In the genomic region with DNA sequence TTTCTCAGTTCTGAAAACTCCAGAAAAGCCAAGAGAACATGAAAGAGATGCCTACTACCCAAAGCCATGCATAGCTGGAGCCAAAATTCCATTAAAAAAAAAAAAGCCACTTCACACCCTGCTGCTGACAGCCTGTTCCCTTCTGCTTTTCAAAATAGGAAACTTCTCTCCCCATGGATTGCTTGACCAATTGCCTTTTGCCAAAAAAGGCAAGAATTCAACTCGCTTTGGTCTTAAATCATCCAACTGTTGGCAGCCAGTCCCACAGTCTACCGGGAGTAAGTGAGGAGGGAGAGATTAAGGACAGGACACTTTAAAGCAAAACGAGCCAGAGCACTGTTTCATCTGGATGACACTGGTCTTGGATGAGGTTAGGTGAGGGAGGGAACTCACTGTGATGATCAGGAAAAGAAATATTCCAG, we compare ENCODE assay signal across 9 mouse cellular contexts.
A peak's percentile ranks its signal among the peaks of the same experiment; 100 is the strongest.
DNase-seq lines count a peak whose midpoint lies in the region; ATAC-seq lines count a peak whose summit lies in the region.
"Had no signal": no experiment of that assay in that cellular context is flagged by ENCODE, and none has a peak within 500 bp of the region (broad histone marks: within the 10 kb centered on the region; RNA-seq: fewer than 3 reads in every experiment).

No protein-coding gene starts in this region.

- no peak overlapping the region for H3K9ac ChIP-seq in heart, embryonic 13.5 days
- H3K9ac ChIP-seq in lung, embryonic 15.5 days, result no peak overlapping the region

- H3K36me3 ChIP-seq in heart, embryonic 13.5 days, result no peaks in the 10 kb centered on the region
- no peaks in the 10 kb centered on the region for H3K36me3 ChIP-seq in lung, embryonic 15.5 days

- DNase-seq in frontal cortex, postnatal 10 days (ENCODE audit: low spot score in 2 of 2), result no peak
- DNase-seq in adipocyte (ENCODE audit: low spot score), result peak; percentile 54
- DNase-seq in spleen, postnatal 36 days (ENCODE audit: low spot score in 2 of 2), result no peak
- DNase-seq in right cerebral cortex, postnatal 14 days, result no peak
- DNase-seq: layer of hippocampus, postnatal 36 days had no signal

- no peak overlapping the region for H3K4me3 ChIP-seq in heart, embryonic 13.5 days
- H3K4me3 ChIP-seq in lung, embryonic 15.5 days, result no peak overlapping the region

- 0 out of 2 replicates have a peak, but pooled peaks cover 6% of the 10 kb centered on the region for H3K9me3 ChIP-seq in heart, embryonic 13.5 days
- no peaks in the 10 kb centered on the region for H3K9me3 ChIP-seq in lung, embryonic 15.5 days

- peak; percentile 90 for ATAC-seq in frontal cortex, adult (ENCODE audit: low TSS enrichment)
- no peak for ATAC-seq in heart, embryonic 13.5 days (ENCODE audit: extremely low read depth, insufficient number of reproducible peaks, low FRiP score, low TSS enrichment)
- peak; percentile 52; the same call in 1 of the 2 replicates for ATAC-seq in lung, embryonic 15.5 days (ENCODE audit: borderline replicate concordance, extremely low read depth, low FRiP score, low TSS enrichment)
- no peak for ATAC-seq in granulocyte monocyte progenitor cell, adult 5-6 weeks (replicated peaks; ENCODE audit: poor library complexity, severe bottlenecking)

- H3K4me1 ChIP-seq in heart, embryonic 13.5 days, result 0 out of 2 replicates have a peak, but pooled peaks cover 5% of the 10 kb centered on the region
- no peaks in the 10 kb centered on the region for H3K4me1 ChIP-seq in lung, embryonic 15.5 days

- WGBS in heart, embryonic 13.5 days, result 22% methylated on average over 3 of the region's 3 CpGs
- WGBS in lung, embryonic 15.5 days, result 26% methylated on average over 3 of the region's 3 CpGs

- peak overlapping the region; percentile 4; the same call in 1 of the 2 replicates for H3K27ac ChIP-seq in heart, embryonic 13.5 days (replicated peaks)
- peak overlapping the region; percentile 29 for H3K27ac ChIP-seq in lung, embryonic 15.5 days

- no peaks in the 10 kb centered on the region for H3K27me3 ChIP-seq in heart, embryonic 13.5 days (replicated peaks)
- no peaks in the 10 kb centered on the region for H3K27me3 ChIP-seq in lung, embryonic 15.5 days

- no peak overlapping the region for H3K4me2 ChIP-seq in heart, embryonic 13.5 days
- H3K4me2 ChIP-seq in lung, embryonic 15.5 days, result no peak overlapping the region

Comparison
In these comparisons a context has a peak if more than half of its experiments do, and no peak if none do; other contexts are left out.
1. ATAC-seq: peak in frontal cortex, adult (single experiment) and lung, embryonic 15.5 days (single experiment); none in heart, embryonic 13.5 days (single experiment) and granulocyte monocyte progenitor cell, adult 5-6 weeks (single experiment).